Mouse (Mus musculus) cerebellum, adult 11-12 months (tissue): Measurements from ENCODE around the gene Dnajc10.

ENCODE experiments used
- DNase-seq: peaks from one replicate; pipeline ENCODE4 v3.0.0; 2022

Dnajc10 gene

GRCm38 (mm10) chr2:80356656-80357231, 41.5 kb downstream of the Dnajc10 start:
- DNase-seq = no peak

GRCm38 (mm10) chr2:80371458-80371857, 56.2 kb downstream of the Dnajc10 start:
- DNase-seq = no peak

- DNase-seq = no peak
These were observed 59.6 kb downstream of the Dnajc10 start for GRCm38 (mm10) chr2:80374892-80375291.

- DNase-seq = no peak
These were observed 64.6 kb downstream of the Dnajc10 start for GRCm38 (mm10) chr2:80379848-80380247.

GRCm38 (mm10) chr2:80384447-80384846, 69.2 kb downstream of the Dnajc10 start:
- DNase-seq = no peak

- DNase-seq = no peak
These were observed 71.0 kb downstream of the Dnajc10 start for GRCm38 (mm10) chr2:80386255-80386654.

- no peak for DNase-seq
These were observed 72.4 kb downstream of the Dnajc10 start for GRCm38 (mm10) chr2:80387668-80388067.

GRCm38 (mm10) chr2:80388341-80388740, 73.1 kb downstream of the Dnajc10 start:
- no peak for DNase-seq

- no peak for DNase-seq
These were observed 80.8 kb downstream of the Dnajc10 start for GRCm38 (mm10) chr2:80396057-80396456.

- DNase-seq = no peak
These were observed 81.6 kb downstream of the Dnajc10 start for GRCm38 (mm10) chr2:80396864-80397263.

- DNase-seq = no peak
These were observed 83.4 kb downstream of the Dnajc10 start for GRCm38 (mm10) chr2:80398595-80399099.
